Mouse (Mus musculus) C2C12 (cell line): ENCODE data around the gene Nox3.

Experiments used
- CTCF ChIP-seq: IDR thresholded peaks from one replicate; pipeline ENCODE4 v1.5.1; 2011; ENCODE audit not compliant: control insufficient read depth, insufficient read depth, insufficient read length
- USF1 ChIP-seq: IDR thresholded peaks from one replicate; pipeline ENCODE4 v1.6.1; 2011; ENCODE audit warnings: low read depth, mild to moderate bottlenecking, control low read depth, moderate library complexity

- TF ChIP-seq USF1, result no peak
- no peak for TF ChIP-seq CTCF
Measured at GRCm38 (mm10) chr17:3616329-3617216, 79.5 kb downstream of the Nox3 start.
